Mouse (Mus musculus): ENCODE results near the gene Mief1. TPM values are rescaled to one million over a fixed set of nuclear protein-coding genes. Genes with fewer than 3 reads are reported as not detected.
A peak's percentile ranks its signal among the peaks of the same experiment; 100 is the strongest.

The Mief1 gene
- 10 to 100 TPM; 19.2 to 25.8 TPM for total RNA-seq (2021)
- long read RNA-seq, experiment 1, full-length matches to known transcripts: 2 of 7 reads
- long read RNA-seq, experiment 1, partial matches to known transcripts: 0 of 7 reads
- long read RNA-seq, experiment 1, other reads (novel, unspliced or antisense): 5 of 7 reads
- long read RNA-seq, experiment 2, full-length matches to known transcripts: 1 of 8 reads
- long read RNA-seq, experiment 2, partial matches to known transcripts: 1 of 8 reads
- long read RNA-seq, experiment 2, other reads (novel, unspliced or antisense): 6 of 8 reads

GRCm38 (mm10) chr15:80233733-80234509, at the start of gene Mief1:
TSS of gene Mief1 (plus strand) at chr15:80234018.
- DNase-seq: peak; percentile 96 to 97
- intact Hi-C loops (cut with DNase I): loop anchor here (10.0 kb wide), 1 partner anchor 299 kb away; no protein-coding TSS in a partner anchor

- intact Hi-C loops (cut with DNase I): no loop called here
- DNase-seq: no peak
Observed at GRCm38 (mm10) chr15:80188927-80189326, 44.9 kb upstream of the Mief1 start.

- no peak for DNase-seq
- intact Hi-C loops (cut with DNase I): no loop called here
Observed at GRCm38 (mm10) chr15:80190075-80190474, 43.7 kb upstream of the Mief1 start.

GRCm38 (mm10) chr15:80191585-80192245, 42.1 kb upstream of the Mief1 start:
- intact Hi-C loops (cut with DNase I): no loop called here

GRCm38 (mm10) chr15:80192246-80192585, 41.6 kb upstream of the Mief1 start:
- DNase-seq: no peak
- intact Hi-C loops (cut with DNase I): no loop called here

More at GRCm38 (mm10) chr15:80191585-80192245, 42.1 kb upstream of the Mief1 start:
- no peak for DNase-seq

- intact Hi-C loops (cut with DNase I): no loop called here
- DNase-seq: no peak
Observed at GRCm38 (mm10) chr15:80192847-80193246, 41.0 kb upstream of the Mief1 start.

- intact Hi-C loops (cut with DNase I): no loop called here
- DNase-seq: no peak
Observed at GRCm38 (mm10) chr15:80199556-80199955, 34.3 kb upstream of the Mief1 start.

- no peak for DNase-seq
- intact Hi-C loops (cut with DNase I): no loop called here
Observed at GRCm38 (mm10) chr15:80202111-80202775, 31.6 kb upstream of the Mief1 start.

GRCm38 (mm10) chr15:80203406-80203805, 30.4 kb upstream of the Mief1 start:
- intact Hi-C loops (cut with DNase I): no loop called here
- no peak for DNase-seq

GRCm38 (mm10) chr15:80206057-80206565, 27.7 kb upstream of the Mief1 start:
- intact Hi-C loops (cut with DNase I): no loop called here
- DNase-seq: no peak

GRCm38 (mm10) chr15:80208446-80208845, 25.4 kb upstream of the Mief1 start:
- intact Hi-C loops (cut with DNase I): no loop called here
- DNase-seq: no peak

GRCm38 (mm10) chr15:80213688-80214087, 20.1 kb upstream of the Mief1 start:
- intact Hi-C loops (cut with DNase I): no loop called here
- no peak for DNase-seq

- no peak for DNase-seq
- intact Hi-C loops (cut with DNase I): no loop called here
Observed at GRCm38 (mm10) chr15:80215716-80216479, 17.9 kb upstream of the Mief1 start.

- no peak for DNase-seq
- intact Hi-C loops (cut with DNase I): no loop called here
Observed at GRCm38 (mm10) chr15:80216480-80216820, 17.4 kb upstream of the Mief1 start.

GRCm38 (mm10) chr15:80217476-80217875, 16.3 kb upstream of the Mief1 start:
- intact Hi-C loops (cut with DNase I): no loop called here
- DNase-seq: no peak

- intact Hi-C loops (cut with DNase I): no loop called here
Observed at GRCm38 (mm10) chr15:80219211-80219610, 14.6 kb upstream of the Mief1 start.

GRCm38 (mm10) chr15:80219705-80220657, 13.8 kb upstream of the Mief1 start:
- intact Hi-C loops (cut with DNase I): loop anchor here (5.0 kb wide), 1 partner anchor 108 kb away; no protein-coding TSS in a partner anchor
- no peak for DNase-seq

More at GRCm38 (mm10) chr15:80219211-80219610, 14.6 kb upstream of the Mief1 start:
- DNase-seq: no peak

- intact Hi-C loops (cut with DNase I): loop anchor here (5.0 kb wide), 1 partner anchor 109 kb away; no protein-coding TSS in a partner anchor
- no peak for DNase-seq
Observed at GRCm38 (mm10) chr15:80221031-80221430, 12.8 kb upstream of the Mief1 start.

GRCm38 (mm10) chr15:80223751-80224150, 10.1 kb upstream of the Mief1 start:
- DNase-seq: no peak

More at GRCm38 (mm10) chr15:80223751-80224150, 10.1 kb upstream of the Mief1 start:
- intact Hi-C loops (cut with DNase I): loop anchor here (5.0 kb wide), 1 partner anchor 111 kb away; no protein-coding TSS in a partner anchor
